Mouse (Mus musculus) small intestine, adult 2 months (tissue): ENCODE data around the gene Olfr601.

Experiments used
- CTCF ChIP-seq: fragments of 200-500 bp; IDR thresholded peaks from 2 replicates; pipeline ENCODE4 v1.5.1; 2012; ENCODE audit warnings: low read depth, mild to moderate bottlenecking, control low read depth, inconsistent platforms, low read length, moderate library complexity, mixed read lengths; ENCODE audit not compliant: insufficient replicate concordance, insufficient read length; ENCODE audit errors: extremely low read depth
- POLR2A ChIP-seq: fragments of 200-500 bp; IDR thresholded peaks from 2 replicates; pipeline ENCODE4 v1.6.1; 2012; ENCODE audit warnings: low read depth, mild to moderate bottlenecking, control low read depth, inconsistent platforms, low read length, moderate library complexity

GRCm38 (mm10) chr7:103397758-103398157 is 35.3 kb upstream of the Olfr601 start:
- TF ChIP-seq CTCF: no peak
- TF ChIP-seq POLR2A: no peak
